Mouse (Mus musculus) stomach, postnatal 0 days (tissue): ENCODE measurements around the gene Ly6g6c. TPM values are rescaled to one million over a fixed set of nuclear protein-coding genes. Genes with fewer than 3 reads are reported as not detected.
A peak's percentile ranks its signal among the peaks of the same experiment; 100 is the strongest.

Experiments used
- ATAC-seq: fragments of 200-750 bp; cut with Nextera tagmentation; 2 replicates; pipeline ENCODE4 v1.8.0; 2017; ENCODE audit not compliant: low FRiP score, low TSS enrichment
- DNase-seq: peaks from one replicate; pipeline ENCODE4 v3.0.0-alpha.2; 2016; ENCODE audit warnings: low spot score
- H3K27ac ChIP-seq: fragments of 300-500 bp; sonication (generic); replicated peaks from 2 replicates; pipeline ENCODE4 v1.5.1; 2014; ENCODE audit warnings: mild to moderate bottlenecking, control low read depth
- H3K27me3 ChIP-seq: fragments of 300-500 bp; sonication (generic); 2 replicates; pipeline ENCODE4 v1.6.1; 2014; ENCODE audit warnings: low read length; ENCODE audit not compliant: control insufficient read depth, insufficient read depth
- H3K36me3 ChIP-seq: fragments of 300-500 bp; sonication (generic); 2 replicates; pipeline ENCODE4 v1.6.1; 2014; ENCODE audit warnings: low read length, mixed read lengths; ENCODE audit not compliant: control insufficient read depth, insufficient read depth
- H3K4me1 ChIP-seq: fragments of 300-500 bp; sonication (generic); replicated peaks from 2 replicates; pipeline ENCODE4 v1.6.1; 2014; ENCODE audit warnings: antibody characterized with exemption; ENCODE audit not compliant: control insufficient read depth, insufficient read depth
- H3K4me2 ChIP-seq: fragments of 300-500 bp; sonication (generic); replicated peaks from 2 replicates; pipeline ENCODE4 v1.6.1; 2014; ENCODE audit warnings: low read depth, mild to moderate bottlenecking, control low read depth, moderate library complexity
- H3K4me3 ChIP-seq: fragments of 300-500 bp; sonication (generic); 2 replicates; pipeline ENCODE4 v1.5.1; 2014; ENCODE audit warnings: low read depth, low read length, control low read depth
- H3K9ac ChIP-seq: fragments of 300-500 bp; sonication (generic); 2 replicates; pipeline ENCODE4 v1.6.1; 2014; ENCODE audit warnings: mild to moderate bottlenecking, low read length, control low read depth, mixed read lengths
- H3K9me3 ChIP-seq: fragments of 300-500 bp; sonication (generic); 2 replicates; pipeline ENCODE4 v1.6.1; 2016; ENCODE audit warnings: low read length; ENCODE audit not compliant: control insufficient read depth
- CTCF ChIP-seq: IDR thresholded peaks from 2 replicates; pipeline ENCODE4 v1.5.1; 2016; ENCODE audit warnings: antibody characterized with exemption, low read depth, mild to moderate bottlenecking, moderate library complexity
- EP300 ChIP-seq: optimal IDR thresholded peaks from 2 replicates; pipeline ENCODE3; 2016; ENCODE audit warnings: antibody characterized with exemption
- WGBS: fragments of 180-500 bp; shearing (Covaris S2); extraction: QIAGEN DNeasy Blood & Tissue Kit; methylation state at CpG from one replicate; pipeline ENCODE4 v1.1.7; 2014; 5-methylcytosine and 5-hydroxymethylcytosine counted together
- polyA plus RNA-seq: library from polyadenylated mRNA; unstranded; fragments of >200 nt; fragmentation: Nextera tagmentation; extraction: Ambion mirVana; gene quantifications from 2 replicates; pipeline ENCODE4 v1.2.1, GENCODE M21; 2015

Gene Ly6g6c
- polyA plus RNA-seq, 1 experiment from 2014 or later, result 260 TPM

- no peaks in the 10 kb centered on the region for H3K27me3 ChIP-seq
- H3K9me3 ChIP-seq, result no peaks in the 10 kb centered on the region
- H3K9ac ChIP-seq, result peak overlapping the region; percentile 88
- peaks cover 12% of the 10 kb centered on the region; the same call in 1 of the 2 replicates for H3K4me1 ChIP-seq
- peak overlapping the region; percentile 99 for H3K27ac ChIP-seq
- peak overlapping the region; percentile 83 for H3K4me2 ChIP-seq
- ATAC-seq, result peak; percentile 45
- DNase-seq, result peak; percentile 85
- H3K4me3 ChIP-seq, result peak overlapping the region; percentile 72
- 0% methylated on average over 27 of the region's 27 CpGs for WGBS
- H3K36me3 ChIP-seq, result peaks cover 18% of the 10 kb centered on the region
- TF ChIP-seq CTCF, result no peak
- TF ChIP-seq EP300, result peak; percentile 11
Measured at GRCm38 (mm10) chr17:35050126-35050750, 14.9 kb upstream of the Ly6g6c start.

GRCm38 (mm10) chr17:35051156-35052086 is 13.8 kb upstream of the Ly6g6c start:
- peak overlapping the region; percentile 83 for H3K4me2 ChIP-seq
- no peaks in the 10 kb centered on the region for H3K27me3 ChIP-seq
- peak; percentile 81 for DNase-seq
- ATAC-seq, result peak; percentile 80
- H3K27ac ChIP-seq, result peak overlapping the region; percentile 99
- peaks cover 12% of the 10 kb centered on the region; the same call in 1 of the 2 replicates for H3K4me1 ChIP-seq
- peak overlapping the region; percentile 88 for H3K9ac ChIP-seq
- H3K9me3 ChIP-seq, result no peaks in the 10 kb centered on the region
- WGBS, result 0% methylated on average over 19 of the region's 21 CpGs
- peaks cover 27% of the 10 kb centered on the region for H3K36me3 ChIP-seq
- peak overlapping the region; percentile 72 for H3K4me3 ChIP-seq
- no peak for TF ChIP-seq EP300
- 0 out of 2 replicates have a peak, but pooled peaks have one; percentile 2 for TF ChIP-seq CTCF

- H3K4me3 ChIP-seq, result peak overlapping the region; percentile 72
- peak overlapping the region; percentile 83 for H3K4me2 ChIP-seq
Measured at GRCm38 (mm10) chr17:35052271-35052798, 12.9 kb upstream of the Ly6g6c start.

GRCm38 (mm10) chr17:35055691-35056495 is 9.3 kb upstream of the Ly6g6c start:
- no peak for DNase-seq
- Histone ChIP-seq H3K27me3 (no peaks in the 10 kb centered on the region), H3K36me3 (peaks cover 36% of the 10 kb centered on the region), H3K4me1 (0 out of 2 replicates have a peak, but pooled peaks cover 4% of the 10 kb centered on the region), H3K4me3 (no peak overlapping the region), H3K27ac (no peak overlapping the region), H3K9ac (no peak overlapping the region), H3K4me2 (no peak overlapping the region), H3K9me3 (no peaks in the 10 kb centered on the region)
- WGBS, result 83% methylated on average over 7 of the region's 7 CpGs
- no peak for ATAC-seq
- TF ChIP-seq EP300, result no peak
- TF ChIP-seq CTCF, result no peak

More at GRCm38 (mm10) chr17:35052271-35052798, 12.9 kb upstream of the Ly6g6c start:
- ATAC-seq (no peak), DNase-seq (no peak)
- no peak for TF ChIP-seq EP300
- no peak for TF ChIP-seq CTCF
- WGBS, result 57% methylated on average over 12 of the region's 12 CpGs
- Histone ChIP-seq H3K9me3 (no peaks in the 10 kb centered on the region), H3K4me1 (peaks cover 12% of the 10 kb centered on the region; the same call in 1 of the 2 replicates), H3K36me3 (peaks cover 29% of the 10 kb centered on the region), H3K9ac (peak overlapping the region; percentile 88), H3K27me3 (no peaks in the 10 kb centered on the region), H3K27ac (peak overlapping the region; percentile 99)

- H3K4me2 ChIP-seq, result no peak overlapping the region
- TF ChIP-seq EP300, result no peak
- TF ChIP-seq CTCF, result no peak
- DNase-seq (no peak), ATAC-seq (no peak)
- H3K9ac ChIP-seq, result no peak overlapping the region
- H3K36me3 ChIP-seq, result peaks cover 40% of the 10 kb centered on the region
- H3K4me3 ChIP-seq, result no peak overlapping the region
- no peaks in the 10 kb centered on the region for H3K9me3 ChIP-seq
- H3K27ac ChIP-seq, result no peak overlapping the region
- 0 out of 2 replicates have a peak, but pooled peaks cover 2% of the 10 kb centered on the region for H3K4me1 ChIP-seq
- 60% methylated on average over 3 of the region's 3 CpGs for WGBS
- H3K27me3 ChIP-seq, result no peaks in the 10 kb centered on the region
Measured at GRCm38 (mm10) chr17:35057090-35057489, 8.1 kb upstream of the Ly6g6c start.
